Mouse (Mus musculus) embryonic facial prominence, embryonic 14.5 days (tissue): ENCODE results near the gene Gm29776. TPM values are rescaled to one million over a fixed set of nuclear protein-coding genes. Genes with fewer than 3 reads are reported as not detected.

Experiments used
- ATAC-seq: fragments of 200-750 bp; cut with Nextera tagmentation; 2 replicates; pipeline ENCODE4 v1.8.0; 2017; ENCODE audit warnings: low read depth, moderate number of reproducible peaks, moderate TSS enrichment
- DNase-seq: peaks from one replicate; pipeline ENCODE4 v3.0.0-alpha.2; 2015; ENCODE audit warnings: low spot score
- H3K27ac ChIP-seq: fragments of 300-500 bp; sonication (generic); replicated peaks from 2 replicates; pipeline ENCODE4 v1.5.1; 2014; ENCODE audit warnings: low read depth, mild to moderate bottlenecking, low read length, moderate library complexity
- H3K27me3 ChIP-seq: fragments of 300-500 bp; sonication (generic); replicated peaks from 2 replicates; pipeline ENCODE4 v1.6.1; 2014; ENCODE audit warnings: low read length; ENCODE audit not compliant: control insufficient read depth, insufficient read depth
- H3K36me3 ChIP-seq: fragments of 300-500 bp; sonication (generic); 2 replicates; pipeline ENCODE4 v1.6.1; 2014; ENCODE audit warnings: low read length, mixed read lengths; ENCODE audit not compliant: control insufficient read depth, insufficient read depth
- H3K4me1 ChIP-seq: fragments of 300-500 bp; sonication (generic); 2 replicates; pipeline ENCODE4 v1.6.1; 2014; ENCODE audit warnings: antibody characterized with exemption, low read length; ENCODE audit not compliant: control insufficient read depth, insufficient read depth
- H3K4me2 ChIP-seq: fragments of 300-500 bp; sonication (generic); 2 replicates; pipeline ENCODE4 v1.6.1; 2014; ENCODE audit warnings: low read depth, mild to moderate bottlenecking, low read length, moderate library complexity, mixed read lengths
- H3K4me3 ChIP-seq: fragments of 300-500 bp; sonication (generic); 2 replicates; pipeline ENCODE4 v1.5.1; 2014; ENCODE audit warnings: low read depth, mild to moderate bottlenecking, low read length
- H3K9ac ChIP-seq: fragments of 300-500 bp; sonication (generic); 2 replicates; pipeline ENCODE4 v1.6.1; 2014; ENCODE audit warnings: low read depth, mild to moderate bottlenecking, low read length, moderate library complexity, mixed read lengths
- H3K9me3 ChIP-seq: fragments of 300-500 bp; sonication (generic); 2 replicates; pipeline ENCODE4 v1.6.1; 2016; ENCODE audit warnings: low read length; ENCODE audit not compliant: control insufficient read depth
- WGBS: fragments of 180-500 bp; shearing (Covaris S2); extraction: QIAGEN DNeasy Blood & Tissue Kit; methylation state at CpG from one replicate; pipeline ENCODE4 v1.1.7; 2014; 5-methylcytosine and 5-hydroxymethylcytosine counted together
- polyA plus RNA-seq: library from polyadenylated mRNA; unstranded; fragments of >200 nt; fragmentation: Nextera tagmentation; extraction: Ambion mirVana; gene quantifications from 2 replicates; pipeline ENCODE4 v1.2.1, GENCODE M21; 2014

Gm29776 gene
- polyA plus RNA-seq, 1 experiment from 2014 or later = 0.17 TPM

- Histone ChIP-seq H3K9ac (no peak overlapping the region), H3K4me2 (no peak overlapping the region), H3K27me3 (no peaks in the 10 kb centered on the region), H3K27ac (no peak overlapping the region), H3K36me3 (no peaks in the 10 kb centered on the region), H3K4me3 (no peak overlapping the region), H3K9me3 (no peaks in the 10 kb centered on the region), H3K4me1 (peaks cover 5% of the 10 kb centered on the region; the same call in 1 of the 2 replicates)
- DNase-seq (no peak), ATAC-seq (no peak)
- WGBS = 44% methylated on average over 1 of the region's 1 CpGs
These were observed 16.8 kb upstream of the Gm29776 start for GRCm38 (mm10) chr14:54715402-54715801.

- WGBS = 2% methylated on average over 15 of the region's 15 CpGs
These were observed 16.0 kb upstream of the Gm29776 start for GRCm38 (mm10) chr14:54714617-54715081.

GRCm38 (mm10) chr14:54714121-54714520 lies 15.5 kb upstream of the Gm29776 start:
- H3K4me1 ChIP-seq = peaks cover 5% of the 10 kb centered on the region; the same call in 1 of the 2 replicates
- H3K36me3 ChIP-seq = no peaks in the 10 kb centered on the region
- no peak overlapping the region for H3K27ac ChIP-seq
- no peaks in the 10 kb centered on the region for H3K9me3 ChIP-seq
- H3K4me2 ChIP-seq = peak overlapping the region; percentile 57
- under 1% methylated on average over 13 of the region's 13 CpGs for WGBS
- H3K9ac ChIP-seq = peak overlapping the region; percentile 41; the same call in 1 of the 2 replicates
- peak; percentile 35; the same call in 1 of the 2 replicates for ATAC-seq
- no peaks in the 10 kb centered on the region for H3K27me3 ChIP-seq
- peak; percentile 85 for DNase-seq
- H3K4me3 ChIP-seq = peak overlapping the region; percentile 33

More at GRCm38 (mm10) chr14:54714617-54715081, 16.0 kb upstream of the Gm29776 start:
- peak overlapping the region; percentile 41 for H3K9ac ChIP-seq
- no peaks in the 10 kb centered on the region for H3K27me3 ChIP-seq
- H3K4me2 ChIP-seq = peak overlapping the region; percentile 57
- no peaks in the 10 kb centered on the region for H3K9me3 ChIP-seq
- peak overlapping the region; percentile 33 for H3K4me3 ChIP-seq
- ATAC-seq (peak; percentile 58; the same call in 1 of the 2 replicates), DNase-seq (peak; percentile 15)
- H3K4me1 ChIP-seq = peaks cover 5% of the 10 kb centered on the region; the same call in 1 of the 2 replicates
- H3K36me3 ChIP-seq = no peaks in the 10 kb centered on the region
- no peak overlapping the region for H3K27ac ChIP-seq

GRCm38 (mm10) chr14:54712861-54713260 lies 14.2 kb upstream of the Gm29776 start:
- Histone ChIP-seq H3K4me3 (no peak overlapping the region), H3K9ac (no peak overlapping the region), H3K4me2 (no peak overlapping the region), H3K36me3 (no peaks in the 10 kb centered on the region), H3K9me3 (no peaks in the 10 kb centered on the region), H3K27ac (no peak overlapping the region), H3K27me3 (no peaks in the 10 kb centered on the region), H3K4me1 (peaks cover 5% of the 10 kb centered on the region; the same call in 1 of the 2 replicates)
- WGBS = 48% methylated on average over 8 of the region's 8 CpGs
- DNase-seq = no peak
- no peak for ATAC-seq

- no peak within 1 kb of the TSS for H3K9ac ChIP-seq
- H3K4me1 ChIP-seq = peaks cover 5% of the 10 kb centered on the region; the same call in 1 of the 2 replicates
- no peak within 1 kb of the TSS for H3K4me3 ChIP-seq
- no peak for ATAC-seq
- no peaks in the 10 kb centered on the region for H3K27me3 ChIP-seq
- no peaks in the 10 kb centered on the region for H3K9me3 ChIP-seq
- no peak within 1 kb of the TSS for H3K4me2 ChIP-seq
- 83% methylated on average over 7 of the region's 7 CpGs for WGBS
- no peaks in the 10 kb centered on the region for H3K36me3 ChIP-seq
- H3K27ac ChIP-seq = no peak within 1 kb of the TSS
- no peak for DNase-seq
These were observed 13.4 kb upstream of the Gm29776 start, which contains the start of gene Cebpe for GRCm38 (mm10) chr14:54712074-54712473. Cebpe (minus strand) TSS chr14:54712174.

GRCm38 (mm10) chr14:54709054-54709453 lies 10.4 kb upstream of the Gm29776 start:
- no peaks in the 10 kb centered on the region for H3K4me1 ChIP-seq
- no peak overlapping the region for H3K4me3 ChIP-seq
- H3K27me3 ChIP-seq = no peaks in the 10 kb centered on the region
- no peak for DNase-seq
- H3K36me3 ChIP-seq = no peaks in the 10 kb centered on the region
- 83% methylated on average over 9 of the region's 9 CpGs for WGBS
- H3K9ac ChIP-seq = no peak overlapping the region
- H3K4me2 ChIP-seq = no peak overlapping the region
- no peak for ATAC-seq
- no peaks in the 10 kb centered on the region for H3K9me3 ChIP-seq
- H3K27ac ChIP-seq = no peak overlapping the region

GRCm38 (mm10) chr14:54706589-54707320 lies 8.1 kb upstream of the Gm29776 start:
- 50% methylated on average over 17 of the region's 17 CpGs for WGBS
- no peak overlapping the region for H3K9ac ChIP-seq

GRCm38 (mm10) chr14:54705844-54706243 lies 7.2 kb upstream of the Gm29776 start:
- no peak for DNase-seq

More at GRCm38 (mm10) chr14:54706589-54707320, 8.1 kb upstream of the Gm29776 start:
- no peak overlapping the region for H3K4me3 ChIP-seq
- no peaks in the 10 kb centered on the region for H3K9me3 ChIP-seq
- H3K4me2 ChIP-seq = no peak overlapping the region
- H3K27me3 ChIP-seq = no peaks in the 10 kb centered on the region
- ATAC-seq = no peak
- no peak overlapping the region for H3K27ac ChIP-seq
- no peaks in the 10 kb centered on the region for H3K4me1 ChIP-seq
- H3K36me3 ChIP-seq = no peaks in the 10 kb centered on the region
- DNase-seq = no peak

More at GRCm38 (mm10) chr14:54705844-54706243, 7.2 kb upstream of the Gm29776 start:
- H3K9me3 ChIP-seq = no peaks in the 10 kb centered on the region
- no peak for ATAC-seq
- H3K36me3 ChIP-seq = no peaks in the 10 kb centered on the region
- H3K27ac ChIP-seq = no peak overlapping the region
- 54% methylated on average over 5 of the region's 5 CpGs for WGBS
- no peak overlapping the region for H3K4me3 ChIP-seq
- H3K4me2 ChIP-seq = no peak overlapping the region
- H3K4me1 ChIP-seq = no peaks in the 10 kb centered on the region
- no peaks in the 10 kb centered on the region for H3K27me3 ChIP-seq
- H3K9ac ChIP-seq = no peak overlapping the region
